Mouse (Mus musculus): Measurements from ENCODE around the gene Mypn. TPM values are rescaled to one million over a fixed set of nuclear protein-coding genes. Genes with fewer than 3 reads are reported as not detected.

Gene Mypn
- 0.09 and 2.2 TPM in 2 replicates for polyA plus RNA-seq (2015; fragmentation: Nextera tagmentation; extraction: Ambion mirVana)

DNA sequence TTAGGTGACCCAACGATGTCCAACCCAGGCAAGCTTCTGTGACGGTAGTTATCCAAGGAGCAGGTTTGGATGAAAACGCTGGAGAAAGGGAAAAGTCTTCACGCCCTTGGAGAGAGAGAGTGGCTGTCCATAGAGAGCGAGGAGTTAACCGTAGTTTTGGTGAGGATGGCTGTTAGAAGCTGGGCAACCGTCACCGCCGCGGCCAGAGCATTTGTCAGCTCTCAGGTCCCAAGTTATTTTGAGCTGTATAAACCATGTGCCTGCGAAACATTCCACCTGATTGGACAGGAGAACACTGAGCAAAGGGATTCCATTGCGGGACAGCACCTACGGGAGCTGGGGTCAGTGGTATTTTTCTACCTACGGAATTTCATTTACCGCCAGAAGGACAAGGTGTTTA, at the start of gene Mypn:
TSS of gene Mypn (minus strand) at position 225 of the 400 bp plus-strand sequence.
- H3K4me1 ChIP-seq (ENCODE audit: control insufficient read depth, insufficient read depth, low read length), result no peaks in the 10 kb centered on the region
- H3K27ac ChIP-seq (ENCODE audit: low read length), result no peak within 1 kb of the TSS
- H3K4me3 ChIP-seq (replicated peaks; ENCODE audit: low read length), result no peak within 1 kb of the TSS
- H3K4me2 ChIP-seq (ENCODE audit: low read depth, low read length), result no peak within 1 kb of the TSS
- no peak within 1 kb of the TSS for H3K9ac ChIP-seq (ENCODE audit: low read length)
- H3K36me3 ChIP-seq (ENCODE audit: control insufficient read depth, insufficient read depth, low read length), result no peaks in the 10 kb centered on the region
- H3K9me3 ChIP-seq (replicated peaks; ENCODE audit: control insufficient read depth, low read length), result no peaks in the 10 kb centered on the region
- no peak for ATAC-seq (ENCODE audit: insufficient read depth, low FRiP score)
- no peaks in the 10 kb centered on the region for H3K27me3 ChIP-seq (ENCODE audit: control insufficient read depth, insufficient read depth, low read length)
- 86% methylated on average over 15 of the region's 15 CpGs for WGBS

DNA sequence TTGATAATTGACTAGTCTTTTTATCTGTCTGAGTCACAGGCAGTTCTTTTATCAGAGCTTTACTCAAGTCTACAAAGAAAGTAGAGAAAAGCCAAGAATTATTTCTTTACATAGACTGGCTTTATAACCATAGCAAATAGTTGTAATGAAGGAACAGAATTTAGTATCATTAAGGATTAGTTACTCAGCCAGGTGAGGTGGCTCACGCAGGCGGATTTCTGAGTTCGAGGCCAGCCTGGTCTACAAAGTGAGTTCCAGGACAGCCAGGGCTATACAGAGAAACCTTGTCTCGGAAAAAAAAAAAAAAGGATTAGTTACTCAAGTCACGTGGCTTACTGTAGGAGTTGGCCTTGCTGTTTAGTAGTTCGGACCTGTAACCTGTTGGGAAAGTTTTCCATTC, 44.7 kb upstream of the Mypn start:
- H3K9me3 ChIP-seq (replicated peaks; ENCODE audit: control insufficient read depth, low read length), result no peaks in the 10 kb centered on the region
- H3K4me1 ChIP-seq (ENCODE audit: control insufficient read depth, insufficient read depth, low read length), result peaks cover 10% of the 10 kb centered on the region
- H3K9ac ChIP-seq (ENCODE audit: low read length), result no peak overlapping the region
- H3K4me3 ChIP-seq (replicated peaks; ENCODE audit: low read length), result no peak overlapping the region
- peaks cover 17% of the 10 kb centered on the region; the same call in 1 of the 2 replicates for H3K36me3 ChIP-seq (ENCODE audit: control insufficient read depth, insufficient read depth, low read length)
- 87% methylated on average over 6 of the region's 6 CpGs for WGBS
- H3K4me2 ChIP-seq (ENCODE audit: low read depth, low read length), result no peak overlapping the region
- no peak for ATAC-seq (ENCODE audit: insufficient read depth, low FRiP score)
- no peak overlapping the region for H3K27ac ChIP-seq (ENCODE audit: low read length)
- H3K27me3 ChIP-seq (ENCODE audit: control insufficient read depth, insufficient read depth, low read length), result no peaks in the 10 kb centered on the region

DNA sequence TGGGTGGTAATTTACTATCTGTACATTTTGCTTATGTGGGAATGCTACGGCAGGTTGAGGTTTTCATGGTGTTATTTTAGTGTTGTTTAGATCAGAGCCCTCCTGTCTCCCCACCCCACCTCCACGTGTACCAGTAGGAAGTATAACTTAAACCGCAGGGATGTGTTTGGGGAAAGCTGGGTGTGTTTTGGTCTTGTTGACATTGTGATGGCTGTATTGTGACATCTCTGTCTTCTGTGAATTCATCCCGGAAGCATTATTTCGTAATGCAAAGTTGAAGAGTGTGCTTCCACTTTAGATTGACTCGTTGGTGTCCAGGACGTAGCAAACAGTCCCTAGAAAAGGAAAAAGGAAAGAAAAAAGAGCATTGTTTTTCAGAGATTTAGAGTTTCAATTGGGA, 43.7 kb upstream of the Mypn start:
- no peak overlapping the region for H3K4me3 ChIP-seq (replicated peaks; ENCODE audit: low read length)
- H3K9me3 ChIP-seq (replicated peaks; ENCODE audit: control insufficient read depth, low read length), result no peaks in the 10 kb centered on the region
- H3K27me3 ChIP-seq (ENCODE audit: control insufficient read depth, insufficient read depth, low read length), result no peaks in the 10 kb centered on the region
- H3K27ac ChIP-seq (ENCODE audit: low read length), result no peak overlapping the region
- no peak overlapping the region for H3K9ac ChIP-seq (ENCODE audit: low read length)
- H3K4me1 ChIP-seq (ENCODE audit: control insufficient read depth, insufficient read depth, low read length), result peaks cover 15% of the 10 kb centered on the region
- peaks cover 15% of the 10 kb centered on the region; the same call in 1 of the 2 replicates for H3K36me3 ChIP-seq (ENCODE audit: control insufficient read depth, insufficient read depth, low read length)
- no peak for ATAC-seq (ENCODE audit: insufficient read depth, low FRiP score)
- WGBS, result 72% methylated on average over 7 of the region's 7 CpGs
- no peak overlapping the region for H3K4me2 ChIP-seq (ENCODE audit: low read depth, low read length)

DNA sequence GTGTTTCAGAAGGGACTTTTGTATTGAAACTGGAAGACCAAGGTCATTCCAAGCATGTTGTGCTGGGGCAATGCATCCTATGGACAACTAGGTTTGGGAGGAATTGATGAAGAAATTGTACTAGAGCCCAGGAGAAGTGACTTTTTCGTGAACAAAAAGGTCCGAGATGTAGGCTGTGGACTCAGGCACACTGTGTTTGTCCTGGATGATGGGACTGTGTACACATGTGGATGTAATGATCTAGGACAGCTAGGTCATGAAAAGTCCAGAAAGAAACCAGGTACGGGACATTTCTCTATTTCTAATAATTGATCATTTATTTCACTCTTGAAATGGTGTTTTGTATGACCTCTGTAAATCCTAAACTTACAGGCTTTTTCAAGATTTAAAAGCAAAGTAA, 42.1 kb upstream of the Mypn start:
- Histone ChIP-seq H3K9me3 (replicated peaks; ENCODE audit: control insufficient read depth, low read length) (no peaks in the 10 kb centered on the region), H3K4me2 (ENCODE audit: low read depth, low read length) (0 out of 2 replicates have a peak overlapping the region, but pooled peaks have one; percentile 7), H3K27ac (ENCODE audit: low read length) (no peak overlapping the region), H3K4me3 (replicated peaks; ENCODE audit: low read length) (no peak overlapping the region), H3K27me3 (ENCODE audit: control insufficient read depth, insufficient read depth, low read length) (no peaks in the 10 kb centered on the region), H3K9ac (ENCODE audit: low read length) (no peak overlapping the region), H3K4me1 (ENCODE audit: control insufficient read depth, insufficient read depth, low read length) (peaks cover 17% of the 10 kb centered on the region), H3K36me3 (ENCODE audit: control insufficient read depth, insufficient read depth, low read length) (peaks cover 15% of the 10 kb centered on the region; the same call in 1 of the 2 replicates)
- 88% methylated on average over 3 of the region's 3 CpGs for WGBS
- no peak for ATAC-seq (ENCODE audit: insufficient read depth, low FRiP score)

DNA sequence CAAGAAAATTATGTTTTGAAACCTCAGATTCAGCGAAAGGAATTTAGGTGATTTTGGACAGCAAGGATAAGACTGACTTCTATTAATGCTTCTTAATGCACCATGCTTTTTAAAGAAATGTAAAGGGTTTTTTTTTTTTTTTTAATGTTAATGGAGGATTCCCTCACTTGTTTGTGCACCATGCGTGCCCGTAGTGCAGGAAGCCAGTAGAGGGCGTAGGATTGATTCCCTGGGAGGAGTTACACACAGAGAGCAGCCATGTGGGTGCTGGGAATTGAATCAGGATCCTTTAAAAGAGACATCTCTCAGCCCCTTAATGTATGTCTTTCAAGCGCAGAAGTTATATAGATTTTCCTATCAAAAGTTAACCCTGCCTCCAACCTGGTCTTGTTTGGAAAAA, 41.0 kb upstream of the Mypn start:
- Histone ChIP-seq H3K9ac (ENCODE audit: low read length) (peak overlapping the region; percentile 99; the same call in 1 of the 2 replicates), H3K27ac (ENCODE audit: low read length) (peak overlapping the region; percentile 99), H3K4me2 (ENCODE audit: low read depth, low read length) (peak overlapping the region; percentile 60), H3K36me3 (ENCODE audit: control insufficient read depth, insufficient read depth, low read length) (0 out of 2 replicates have a peak, but pooled peaks cover 6% of the 10 kb centered on the region), H3K27me3 (ENCODE audit: control insufficient read depth, insufficient read depth, low read length) (no peaks in the 10 kb centered on the region), H3K4me1 (ENCODE audit: control insufficient read depth, insufficient read depth, low read length) (peaks cover 17% of the 10 kb centered on the region), H3K9me3 (replicated peaks; ENCODE audit: control insufficient read depth, low read length) (no peaks in the 10 kb centered on the region), H3K4me3 (replicated peaks; ENCODE audit: low read length) (peak overlapping the region; percentile 99)
- ATAC-seq (ENCODE audit: insufficient read depth, low FRiP score), result no peak
- WGBS, result 10% methylated on average over 5 of the region's 5 CpGs

DNA sequence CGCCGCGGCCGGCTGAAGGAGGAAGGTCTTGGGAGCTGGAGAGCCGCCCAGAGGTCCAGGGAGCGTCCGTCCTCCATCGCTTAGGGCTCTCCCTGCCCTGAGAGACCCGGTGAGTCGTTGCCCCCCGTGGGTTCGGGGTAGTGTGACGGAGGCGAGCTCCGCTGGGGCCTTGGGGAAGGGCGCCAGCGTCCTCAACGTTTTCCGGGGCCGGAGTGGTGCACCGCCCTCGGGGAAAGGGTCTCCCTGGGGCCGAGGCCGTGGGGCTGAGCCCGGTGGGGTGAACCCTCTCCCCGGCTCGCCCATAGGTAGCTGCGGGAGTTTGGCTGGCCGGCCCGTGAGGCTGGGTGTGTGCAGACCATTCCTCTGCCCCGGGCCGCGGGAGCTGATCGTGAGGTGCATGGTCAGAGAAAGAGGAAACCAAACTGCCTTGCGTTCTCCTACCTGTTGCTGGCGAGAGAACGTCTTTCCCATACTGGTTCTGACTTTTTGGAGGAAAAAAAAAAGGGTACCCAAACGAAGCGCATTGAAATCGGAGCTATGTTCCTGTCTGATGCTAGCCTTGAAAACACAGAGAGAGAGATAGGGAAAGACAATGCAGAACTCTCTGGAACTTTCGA, 40.4 kb upstream of the Mypn start:
- peak overlapping the region; percentile 99 for H3K4me3 ChIP-seq (replicated peaks; ENCODE audit: low read length)
- under 1% methylated on average over 41 of the region's 41 CpGs for WGBS
- ATAC-seq (ENCODE audit: insufficient read depth, low FRiP score), result peak; percentile 69

DNA sequence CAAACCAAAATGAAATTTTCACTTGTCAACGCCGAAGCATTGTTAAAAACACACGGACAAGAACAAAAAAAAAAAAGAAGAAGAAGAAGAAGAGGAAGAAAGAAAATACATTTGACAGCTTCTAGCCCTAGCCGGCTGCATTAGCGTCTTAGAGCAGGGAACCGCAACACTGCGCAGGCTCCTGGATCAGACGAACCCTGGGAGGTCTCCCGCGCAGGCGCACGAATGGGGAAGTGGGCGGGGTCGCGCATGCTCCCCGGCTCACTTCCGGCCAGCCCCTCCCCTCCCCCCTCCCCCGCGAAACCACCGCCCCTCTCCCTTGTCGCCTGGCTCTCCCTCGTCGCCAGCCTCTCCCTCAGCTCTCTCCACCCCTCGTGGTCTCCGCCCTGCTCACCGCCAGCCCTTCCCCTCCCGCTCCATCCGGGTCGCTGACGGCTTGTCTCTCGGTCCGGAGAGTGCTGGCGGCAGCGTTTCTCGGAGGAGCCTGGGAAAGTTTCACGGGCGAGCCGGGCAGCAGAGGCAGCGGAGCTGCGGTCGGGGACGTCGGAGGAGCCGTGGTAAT, 39.8 kb upstream of the Mypn start, which contains the start of gene Herc4:
TSS of gene Herc4 (plus strand) at position 318 of the 562 bp plus-strand sequence.
- peak; percentile 100 for ATAC-seq (ENCODE audit: insufficient read depth, low FRiP score)
- WGBS, result under 1% methylated on average over 40 of the region's 44 CpGs

More for the DNA sequence above, 40.4 kb upstream of the Mypn start:
- Histone ChIP-seq H3K4me1 (ENCODE audit: control insufficient read depth, insufficient read depth, low read length) (peaks cover 17% of the 10 kb centered on the region), H3K27me3 (ENCODE audit: control insufficient read depth, insufficient read depth, low read length) (no peaks in the 10 kb centered on the region), H3K36me3 (ENCODE audit: control insufficient read depth, insufficient read depth, low read length) (0 out of 2 replicates have a peak, but pooled peaks cover 5% of the 10 kb centered on the region), H3K4me2 (ENCODE audit: low read depth, low read length) (peak overlapping the region; percentile 60), H3K27ac (ENCODE audit: low read length) (peak overlapping the region; percentile 99), H3K9me3 (replicated peaks; ENCODE audit: control insufficient read depth, low read length) (no peaks in the 10 kb centered on the region), H3K9ac (ENCODE audit: low read length) (peak overlapping the region; percentile 99)

DNA sequence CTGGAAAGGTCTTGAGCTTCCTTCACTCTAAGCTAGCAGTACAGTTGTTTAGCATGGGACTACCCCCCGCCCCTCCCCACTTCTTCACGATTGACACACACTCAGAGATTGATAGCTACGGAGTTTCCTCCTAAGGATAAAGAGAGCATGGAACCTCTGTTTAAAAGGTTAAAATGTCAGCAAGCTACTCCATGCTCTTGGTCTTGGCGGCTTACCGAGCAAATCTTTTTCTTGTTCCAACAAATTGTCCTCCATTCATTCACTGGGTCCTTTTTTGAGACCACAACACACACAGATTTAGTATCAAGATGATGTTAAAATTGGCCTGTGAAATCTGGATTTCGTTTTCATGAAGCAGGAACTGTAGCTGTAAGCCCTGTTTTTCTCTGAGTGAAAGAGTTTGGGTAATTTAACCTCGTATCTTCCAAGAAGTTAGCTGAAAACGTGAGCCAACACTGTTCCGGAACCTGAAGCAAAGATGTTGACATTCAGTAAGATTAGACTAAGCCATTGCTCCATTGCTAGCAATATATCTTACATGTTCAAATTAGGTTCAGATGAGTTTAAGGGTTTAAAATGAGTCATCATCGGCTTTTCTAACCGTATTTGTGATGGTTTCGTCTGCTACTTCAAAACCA, 39.2 kb upstream of the Mypn start:
- Histone ChIP-seq H3K27me3 (ENCODE audit: control insufficient read depth, insufficient read depth, low read length) (no peaks in the 10 kb centered on the region), H3K4me3 (replicated peaks; ENCODE audit: low read length) (peak overlapping the region; percentile 99), H3K36me3 (ENCODE audit: control insufficient read depth, insufficient read depth, low read length) (0 out of 2 replicates have a peak, but pooled peaks cover 5% of the 10 kb centered on the region), H3K4me2 (ENCODE audit: low read depth, low read length) (peak overlapping the region; percentile 70), H3K4me1 (ENCODE audit: control insufficient read depth, insufficient read depth, low read length) (peaks cover 17% of the 10 kb centered on the region), H3K9ac (ENCODE audit: low read length) (peak overlapping the region; percentile 62), H3K9me3 (replicated peaks; ENCODE audit: control insufficient read depth, low read length) (no peaks in the 10 kb centered on the region), H3K27ac (ENCODE audit: low read length) (peak overlapping the region; percentile 56)
- WGBS, result 15% methylated on average over 12 of the region's 12 CpGs
- no peak for ATAC-seq (ENCODE audit: insufficient read depth, low FRiP score)

More for the DNA sequence above, 39.8 kb upstream of the Mypn start, which contains the start of gene Herc4:
- Histone ChIP-seq H3K4me2 (ENCODE audit: low read depth, low read length) (peak within 1 kb of the TSS; percentile 70), H3K9ac (ENCODE audit: low read length) (peak within 1 kb of the TSS; percentile 99), H3K36me3 (ENCODE audit: control insufficient read depth, insufficient read depth, low read length) (0 out of 2 replicates have a peak, but pooled peaks cover 5% of the 10 kb centered on the region), H3K9me3 (replicated peaks; ENCODE audit: control insufficient read depth, low read length) (no peaks in the 10 kb centered on the region), H3K4me1 (ENCODE audit: control insufficient read depth, insufficient read depth, low read length) (peaks cover 17% of the 10 kb centered on the region), H3K27ac (ENCODE audit: low read length) (peak within 1 kb of the TSS; percentile 99), H3K4me3 (replicated peaks; ENCODE audit: low read length) (peak within 1 kb of the TSS; percentile 99), H3K27me3 (ENCODE audit: control insufficient read depth, insufficient read depth, low read length) (no peaks in the 10 kb centered on the region)

DNA sequence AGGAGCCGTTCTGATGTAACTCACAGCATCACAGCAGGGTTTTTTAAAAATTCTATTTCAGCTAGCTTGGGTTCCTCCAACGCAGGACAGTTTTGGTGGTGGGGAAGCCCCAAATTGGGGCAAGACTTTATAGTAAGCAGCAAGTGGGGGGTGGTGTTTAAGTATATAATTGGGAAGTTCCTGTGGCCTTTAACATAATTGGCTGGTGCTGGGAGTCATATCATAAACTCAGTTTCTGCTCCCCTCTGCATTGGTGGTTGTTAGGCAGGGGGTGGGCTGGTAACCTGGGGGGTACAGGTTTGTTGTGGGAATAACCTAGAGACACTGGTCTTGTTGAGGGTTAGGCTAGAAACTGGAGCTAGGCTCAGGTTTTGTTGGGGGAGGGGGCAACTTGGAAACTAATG, 37.1 kb upstream of the Mypn start:
- Histone ChIP-seq H3K9me3 (replicated peaks; ENCODE audit: control insufficient read depth, low read length) (no peaks in the 10 kb centered on the region), H3K4me2 (ENCODE audit: low read depth, low read length) (no peak overlapping the region), H3K27me3 (ENCODE audit: control insufficient read depth, insufficient read depth, low read length) (no peaks in the 10 kb centered on the region), H3K4me3 (replicated peaks; ENCODE audit: low read length) (no peak overlapping the region), H3K4me1 (ENCODE audit: control insufficient read depth, insufficient read depth, low read length) (peaks cover 14% of the 10 kb centered on the region), H3K36me3 (ENCODE audit: control insufficient read depth, insufficient read depth, low read length) (0 out of 2 replicates have a peak, but pooled peaks cover 4% of the 10 kb centered on the region), H3K9ac (ENCODE audit: low read length) (no peak overlapping the region), H3K27ac (ENCODE audit: low read length) (no peak overlapping the region)
- no peak for ATAC-seq (ENCODE audit: insufficient read depth, low FRiP score)
- 74% methylated on average over 2 of the region's 2 CpGs for WGBS
